Mouse (Mus musculus) olfactory bulb, adult 2 months (tissue): ENCODE data around the gene Adamts17.

Experiments used
- CTCF ChIP-seq: fragments of 200-500 bp; IDR thresholded peaks from 2 replicates; pipeline ENCODE4 v1.5.1; 2012; ENCODE audit warnings: low read depth, mild to moderate bottlenecking, low read length, moderate library complexity; ENCODE audit not compliant: insufficient read depth
- POLR2A ChIP-seq: fragments of 200-500 bp; IDR thresholded peaks from 2 replicates; pipeline ENCODE4 v1.6.1; 2012; ENCODE audit warnings: mild to moderate bottlenecking, low read depth, low read length, moderate library complexity; ENCODE audit not compliant: insufficient read depth

DNA sequence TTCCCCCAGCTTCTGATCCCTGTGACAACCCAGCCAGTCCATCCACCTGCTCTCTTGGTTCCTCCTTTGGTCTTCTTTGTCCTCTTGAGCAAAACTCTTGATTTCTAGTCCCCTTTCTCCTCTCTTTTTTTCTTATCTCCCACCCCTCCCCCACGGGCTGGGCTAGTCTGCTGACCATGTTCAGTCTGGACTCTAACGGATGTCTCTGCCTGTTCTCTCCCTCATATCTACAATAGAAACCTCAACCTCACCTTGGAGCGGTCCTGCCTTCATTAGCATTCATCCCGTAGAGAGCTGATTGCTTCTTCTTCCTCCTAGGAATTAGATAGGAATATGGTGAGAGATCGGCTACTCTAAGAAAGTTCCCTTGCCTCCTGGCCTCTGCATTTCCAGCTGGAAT, 8.7 kb upstream of the Adamts17 start:
- TF ChIP-seq CTCF (no peak), POLR2A (no peak)
